ENCODE assay signal across 22 mouse cellular contexts in the genomic region with DNA sequence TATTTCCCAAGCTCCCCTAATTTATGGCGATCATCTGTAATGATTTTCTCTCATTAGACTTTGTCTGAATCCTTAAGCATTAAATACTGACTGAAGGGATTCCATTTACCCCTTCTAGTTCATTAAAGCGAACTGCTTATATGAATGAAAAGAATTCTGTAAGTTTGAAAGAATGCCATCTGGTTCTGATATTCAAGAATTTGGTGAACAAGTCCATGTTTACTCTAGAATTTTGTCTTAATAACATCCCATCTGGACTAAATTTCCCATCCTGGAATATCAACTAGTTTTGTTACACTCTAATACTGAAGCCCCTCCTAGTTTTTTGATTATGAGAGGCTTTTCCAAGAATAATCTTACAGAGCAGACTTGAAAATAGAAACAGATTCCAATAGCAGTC.
DNase-seq lines count a peak whose midpoint lies in the region; ATAC-seq and TF ChIP-seq lines count a peak whose summit lies in the region.
"Had no signal": no experiment of that assay in that cellular context is flagged by ENCODE, and none has a peak within 500 bp of the region (broad histone marks: within the 10 kb centered on the region; RNA-seq: fewer than 3 reads in every experiment).

No protein-coding gene starts in this region.

- H3K36me3 ChIP-seq in midbrain, embryonic 11.5 days (ENCODE audit: control insufficient read depth, insufficient read depth, low read length) = no peaks in the 10 kb centered on the region
- H3K36me3 ChIP-seq in midbrain, postnatal 0 days (ENCODE audit: insufficient read depth, low read length) = no peaks in the 10 kb centered on the region
- H3K36me3 ChIP-seq in embryonic facial prominence, embryonic 14.5 days (ENCODE audit: control insufficient read depth, insufficient read depth, low read length) = no peaks in the 10 kb centered on the region
- H3K36me3 ChIP-seq in forebrain, embryonic 14.5 days (ENCODE audit: control insufficient read depth, insufficient read depth, low read length) = no peaks in the 10 kb centered on the region
- H3K36me3 ChIP-seq: forebrain, embryonic 10.5 days; forebrain, embryonic 15.5 days; hindbrain, embryonic 15.5 days had no signal

- no peaks in the 10 kb centered on the region for H3K9me3 ChIP-seq in midbrain, embryonic 11.5 days (ENCODE audit: control insufficient read depth, low read length)
- H3K9me3 ChIP-seq in midbrain, postnatal 0 days (ENCODE audit: low read length) = no peaks in the 10 kb centered on the region
- no peaks in the 10 kb centered on the region for H3K9me3 ChIP-seq in embryonic facial prominence, embryonic 14.5 days (ENCODE audit: control insufficient read depth, low read length)
- H3K9me3 ChIP-seq in forebrain, embryonic 14.5 days (replicated peaks; ENCODE audit: control insufficient read depth, low read length) = no peaks in the 10 kb centered on the region
- H3K9me3 ChIP-seq: forebrain, embryonic 10.5 days; forebrain, embryonic 15.5 days; heart, embryonic 13.5 days; hindbrain, embryonic 15.5 days had no signal

- peak; percentile 22 for DNase-seq in embryo, embryonic 11 days
- no peak for DNase-seq in embryo, embryonic 9.5 days (ENCODE audit: extremely low spot score)
- peak; percentile 69 for DNase-seq in midbrain, embryonic 11.5 days (ENCODE audit: low spot score, missing footprints)
- no peak for DNase-seq in midbrain, postnatal 0 days (ENCODE audit: low spot score)
- DNase-seq in embryonic facial prominence, embryonic 14.5 days (ENCODE audit: low spot score) = peak; percentile 88
- no peak for DNase-seq in forebrain, embryonic 14.5 days (ENCODE audit: low spot score)
- no peak for DNase-seq in gastrocnemius, adult 18-20 months (ENCODE audit: low spot score)
- DNase-seq: adrenal gland, postnatal 10 days; cerebellum, adult 18-20 months; cerebellum, adult 9-11 months; cerebellum, postnatal 36 days; gastrocnemius, adult 2 months; gastrocnemius, postnatal 25 days; heart, postnatal 36 days; kidney, adult 2 months had no signal

- H3K4me1 ChIP-seq in midbrain, embryonic 11.5 days (ENCODE audit: control insufficient read depth, insufficient read depth, low read length) = no peaks in the 10 kb centered on the region
- H3K4me1 ChIP-seq in midbrain, postnatal 0 days (ENCODE audit: insufficient read depth, low read length) = no peaks in the 10 kb centered on the region
- peaks cover 15% of the 10 kb centered on the region; the same call in 1 of the 2 replicates for H3K4me1 ChIP-seq in embryonic facial prominence, embryonic 14.5 days (ENCODE audit: control insufficient read depth, insufficient read depth, low read length)
- no peaks in the 10 kb centered on the region for H3K4me1 ChIP-seq in forebrain, embryonic 14.5 days (ENCODE audit: control insufficient read depth, insufficient read depth, low read length)
- H3K4me1 ChIP-seq: forebrain, embryonic 10.5 days; forebrain, embryonic 15.5 days; hindbrain, embryonic 15.5 days had no signal

- no peak overlapping the region for H3K4me2 ChIP-seq in midbrain, embryonic 11.5 days
- H3K4me2 ChIP-seq in midbrain, postnatal 0 days (ENCODE audit: low read depth, low read length, poor library complexity, severe bottlenecking) = no peak overlapping the region
- no peak overlapping the region for H3K4me2 ChIP-seq in embryonic facial prominence, embryonic 14.5 days (ENCODE audit: low read depth, low read length)
- no peak overlapping the region for H3K4me2 ChIP-seq in forebrain, embryonic 14.5 days (ENCODE audit: low read length)
- H3K4me2 ChIP-seq: forebrain, embryonic 15.5 days; heart, embryonic 13.5 days; hindbrain, embryonic 15.5 days had no signal

- no peak overlapping the region for H3K9ac ChIP-seq in midbrain, embryonic 11.5 days (ENCODE audit: low read length)
- H3K9ac ChIP-seq in midbrain, postnatal 0 days (replicated peaks; ENCODE audit: low read length, poor library complexity, severe bottlenecking) = no peak overlapping the region
- H3K9ac ChIP-seq in embryonic facial prominence, embryonic 14.5 days (ENCODE audit: low read depth, low read length) = no peak overlapping the region
- H3K9ac ChIP-seq in forebrain, embryonic 14.5 days (ENCODE audit: low read length) = no peak overlapping the region
- H3K9ac ChIP-seq: forebrain, embryonic 15.5 days; heart, embryonic 13.5 days; hindbrain, embryonic 15.5 days had no signal

- no peaks in the 10 kb centered on the region for H3K27me3 ChIP-seq in midbrain, embryonic 11.5 days (ENCODE audit: control insufficient read depth, insufficient read depth, low read length)
- H3K27me3 ChIP-seq in midbrain, postnatal 0 days (ENCODE audit: insufficient read depth, low read length) = no peaks in the 10 kb centered on the region
- H3K27me3 ChIP-seq in embryonic facial prominence, embryonic 14.5 days (replicated peaks; ENCODE audit: control insufficient read depth, insufficient read depth, low read length) = no peaks in the 10 kb centered on the region
- no peaks in the 10 kb centered on the region for H3K27me3 ChIP-seq in forebrain, embryonic 14.5 days (replicated peaks; ENCODE audit: control insufficient read depth, insufficient read depth, low read length)
- H3K27me3 ChIP-seq: CH12.LX; forebrain, embryonic 15.5 days; heart, embryonic 13.5 days; hindbrain, embryonic 15.5 days had no signal

- no peak for ATAC-seq in midbrain, embryonic 11.5 days (ENCODE audit: low FRiP score)
- no peak for ATAC-seq in midbrain, postnatal 0 days (ENCODE audit: low FRiP score)
- ATAC-seq in embryonic facial prominence, embryonic 14.5 days (ENCODE audit: low read depth) = no peak
- no peak for ATAC-seq in forebrain, embryonic 14.5 days
- ATAC-seq: forebrain, embryonic 15.5 days; intestine, embryonic 16.5 days had no signal

- H3K27ac ChIP-seq in midbrain, embryonic 11.5 days (ENCODE audit: low read depth, low read length) = no peak overlapping the region
- H3K27ac ChIP-seq in midbrain, postnatal 0 days (ENCODE audit: low read depth, low read length) = no peak overlapping the region
- H3K27ac ChIP-seq in embryonic facial prominence, embryonic 14.5 days (replicated peaks; ENCODE audit: low read depth, low read length) = 0 out of 2 replicates have a peak overlapping the region, but pooled peaks have one; percentile 11
- no peak overlapping the region for H3K27ac ChIP-seq in forebrain, embryonic 14.5 days (ENCODE audit: low read depth, low read length)
- H3K27ac ChIP-seq: forebrain, embryonic 10.5 days; forebrain, embryonic 15.5 days; gastrocnemius, adult 2 months; heart, embryonic 13.5 days; hindbrain, embryonic 15.5 days had no signal

- no peak for TF ChIP-seq CTCF in midbrain, postnatal 0 days (IDR thresholded peaks at IDR 0.05)

- no peak overlapping the region for H3K4me3 ChIP-seq in midbrain, embryonic 11.5 days (ENCODE audit: low read depth, low read length)
- no peak overlapping the region for H3K4me3 ChIP-seq in midbrain, postnatal 0 days (ENCODE audit: low read depth, low read length)
- no peak overlapping the region for H3K4me3 ChIP-seq in embryonic facial prominence, embryonic 14.5 days (ENCODE audit: low read depth, low read length)
- H3K4me3 ChIP-seq in forebrain, embryonic 14.5 days (ENCODE audit: low read depth, low read length) = no peak overlapping the region
- H3K4me3 ChIP-seq: erythroblast, embryonic 14.5 days; forebrain, embryonic 10.5 days; forebrain, embryonic 15.5 days; gastrocnemius, adult 2 months; heart, embryonic 13.5 days; hindbrain, embryonic 15.5 days had no signal

- 86% methylated on average over 2 of the region's 2 CpGs for WGBS in midbrain, embryonic 11.5 days
- WGBS in midbrain, postnatal 0 days = 90% methylated on average over 2 of the region's 2 CpGs
- WGBS in embryonic facial prominence, embryonic 14.5 days = 41% methylated on average over 2 of the region's 2 CpGs
- 78% methylated on average over 2 of the region's 2 CpGs for WGBS in forebrain, embryonic 14.5 days

Comparison
In these comparisons a context has a peak if more than half of its experiments do, and no peak if none do; other contexts are left out.
1. DNase-seq: peak in embryo, embryonic 11 days (single experiment), midbrain, embryonic 11.5 days (single experiment) and embryonic facial prominence, embryonic 14.5 days (single experiment); none in embryo, embryonic 9.5 days (single experiment), midbrain, postnatal 0 days (single experiment), forebrain, embryonic 14.5 days (single experiment) and gastrocnemius, adult 18-20 months (single experiment).